Mouse (Mus musculus): ENCODE results near the gene Zdhhc5. TPM values are rescaled to one million over a fixed set of nuclear protein-coding genes. Genes with fewer than 3 reads are reported as not detected.

Zdhhc5 gene
- polyA plus RNA-seq (2016; fragmentation: Nextera tagmentation; extraction: Ambion mirVana) = 33.3 and 33.4 TPM in 2 replicates

- Histone ChIP-seq H3K27me3 (ENCODE audit: insufficient read depth, poor library complexity, severe bottlenecking) (no peaks in the 10 kb centered on the region), H3K9me3 (no peaks in the 10 kb centered on the region), H3K4me3 (peak within 1 kb of the TSS; percentile 90), H3K36me3 (peaks cover 11% of the 10 kb centered on the region), H3K4me1 (peaks cover 15% of the 10 kb centered on the region), H3K27ac (peak within 1 kb of the TSS; percentile 97)
- under 1% methylated on average over 105 of the region's 107 CpGs for WGBS
- DNase-seq (ENCODE audit: low spot score) = peak; percentile 99
Observed at GRCm38 (mm10) chr2:84714811-84715561, at the start of gene Zdhhc5. Gene Zdhhc5 (minus strand): TSS chr2:84715180.

GRCm38 (mm10) chr2:84762818-84763217, 47.8 kb upstream of the Zdhhc5 start:
- no peak overlapping the region for H3K4me3 ChIP-seq
- no peaks in the 10 kb centered on the region for H3K36me3 ChIP-seq
- no peak overlapping the region for H3K27ac ChIP-seq
- H3K27me3 ChIP-seq (ENCODE audit: insufficient read depth, poor library complexity, severe bottlenecking) = no peaks in the 10 kb centered on the region; the same call in 1 of the 2 replicates
- no peaks in the 10 kb centered on the region for H3K9me3 ChIP-seq
- H3K4me1 ChIP-seq = no peaks in the 10 kb centered on the region
- DNase-seq (ENCODE audit: low spot score) = no peak
- 64% methylated on average over 1 of the region's 1 CpGs for WGBS

- 49% methylated on average over 4 of the region's 4 CpGs for WGBS
- DNase-seq (ENCODE audit: low spot score) = no peak
- H3K9me3 ChIP-seq = no peaks in the 10 kb centered on the region
- no peaks in the 10 kb centered on the region for H3K4me1 ChIP-seq
- no peak overlapping the region for H3K27ac ChIP-seq
- no peaks in the 10 kb centered on the region for H3K36me3 ChIP-seq
- no peak overlapping the region for H3K4me3 ChIP-seq
- no peaks in the 10 kb centered on the region; the same call in 1 of the 2 replicates for H3K27me3 ChIP-seq (ENCODE audit: insufficient read depth, poor library complexity, severe bottlenecking)
Observed at GRCm38 (mm10) chr2:84762295-84762694, 47.3 kb upstream of the Zdhhc5 start.

GRCm38 (mm10) chr2:84761840-84762239, 46.9 kb upstream of the Zdhhc5 start:
- WGBS = 78% methylated on average over 1 of the region's 1 CpGs
- H3K36me3 ChIP-seq = no peaks in the 10 kb centered on the region
- no peaks in the 10 kb centered on the region for H3K9me3 ChIP-seq
- no peak overlapping the region for H3K4me3 ChIP-seq
- no peak overlapping the region for H3K27ac ChIP-seq
- DNase-seq (ENCODE audit: low spot score) = no peak
- H3K4me1 ChIP-seq = no peaks in the 10 kb centered on the region
- no peaks in the 10 kb centered on the region; the same call in 1 of the 2 replicates for H3K27me3 ChIP-seq (ENCODE audit: insufficient read depth, poor library complexity, severe bottlenecking)

- H3K36me3 ChIP-seq = no peaks in the 10 kb centered on the region
- no peak overlapping the region for H3K27ac ChIP-seq
- no peak overlapping the region for H3K4me3 ChIP-seq
- no peaks in the 10 kb centered on the region for H3K27me3 ChIP-seq (ENCODE audit: insufficient read depth, poor library complexity, severe bottlenecking)
- no peak for DNase-seq (ENCODE audit: low spot score)
- WGBS = 77% methylated on average over 3 of the region's 3 CpGs
- no peaks in the 10 kb centered on the region for H3K9me3 ChIP-seq
- no peaks in the 10 kb centered on the region for H3K4me1 ChIP-seq
Observed at GRCm38 (mm10) chr2:84761309-84761708, 46.3 kb upstream of the Zdhhc5 start.

GRCm38 (mm10) chr2:84760777-84761176, 45.8 kb upstream of the Zdhhc5 start:
- no peaks in the 10 kb centered on the region for H3K36me3 ChIP-seq
- DNase-seq (ENCODE audit: low spot score) = no peak
- H3K4me3 ChIP-seq = no peak overlapping the region
- H3K27ac ChIP-seq = no peak overlapping the region
- H3K4me1 ChIP-seq = no peaks in the 10 kb centered on the region
- no peaks in the 10 kb centered on the region for H3K27me3 ChIP-seq (ENCODE audit: insufficient read depth, poor library complexity, severe bottlenecking)
- no peaks in the 10 kb centered on the region for H3K9me3 ChIP-seq
- WGBS = 74% methylated on average over 8 of the region's 8 CpGs

GRCm38 (mm10) chr2:84758542-84759127, 43.7 kb upstream of the Zdhhc5 start:
- H3K27me3 ChIP-seq (ENCODE audit: insufficient read depth, poor library complexity, severe bottlenecking) = no peaks in the 10 kb centered on the region
- no peaks in the 10 kb centered on the region for H3K4me1 ChIP-seq
- no peaks in the 10 kb centered on the region for H3K9me3 ChIP-seq
- no peaks in the 10 kb centered on the region for H3K36me3 ChIP-seq
- no peak overlapping the region for H3K4me3 ChIP-seq
- H3K27ac ChIP-seq = no peak overlapping the region
- WGBS = 2% methylated on average over 2 of the region's 2 CpGs
- no peak for DNase-seq (ENCODE audit: low spot score)

GRCm38 (mm10) chr2:84757026-84757682, 42.2 kb upstream of the Zdhhc5 start:
- no peaks in the 10 kb centered on the region for H3K36me3 ChIP-seq
- no peak overlapping the region for H3K27ac ChIP-seq
- no peak overlapping the region for H3K4me3 ChIP-seq
- H3K4me1 ChIP-seq = no peaks in the 10 kb centered on the region
- 54% methylated on average over 7 of the region's 7 CpGs for WGBS
- no peaks in the 10 kb centered on the region for H3K9me3 ChIP-seq
- H3K27me3 ChIP-seq (ENCODE audit: insufficient read depth, poor library complexity, severe bottlenecking) = no peaks in the 10 kb centered on the region
- no peak for DNase-seq (ENCODE audit: low spot score)

- 64% methylated on average over 5 of the region's 5 CpGs for WGBS
- no peaks in the 10 kb centered on the region for H3K4me1 ChIP-seq
- H3K4me3 ChIP-seq = no peak overlapping the region
- no peak for DNase-seq (ENCODE audit: low spot score)
- no peak overlapping the region for H3K27ac ChIP-seq
- H3K36me3 ChIP-seq = no peaks in the 10 kb centered on the region
- no peaks in the 10 kb centered on the region for H3K27me3 ChIP-seq (ENCODE audit: insufficient read depth, poor library complexity, severe bottlenecking)
- H3K9me3 ChIP-seq = no peaks in the 10 kb centered on the region
Observed at GRCm38 (mm10) chr2:84756245-84756644, 41.3 kb upstream of the Zdhhc5 start.

- no peaks in the 10 kb centered on the region for H3K27me3 ChIP-seq (ENCODE audit: insufficient read depth, poor library complexity, severe bottlenecking)
Observed at GRCm38 (mm10) chr2:84750115-84750514, 35.1 kb upstream of the Zdhhc5 start.

GRCm38 (mm10) chr2:84744126-84744525, 29.1 kb upstream of the Zdhhc5 start:
- 1% methylated on average over 10 of the region's 10 CpGs for WGBS
- DNase-seq (ENCODE audit: low spot score) = no peak
- Histone ChIP-seq H3K27me3 (ENCODE audit: insufficient read depth, poor library complexity, severe bottlenecking) (no peaks in the 10 kb centered on the region), H3K9me3 (no peaks in the 10 kb centered on the region), H3K27ac (peak overlapping the region; percentile 100), H3K4me1 (peaks cover 49% of the 10 kb centered on the region), H3K4me3 (peak overlapping the region; percentile 92), H3K36me3 (peaks cover 25% of the 10 kb centered on the region)

More at GRCm38 (mm10) chr2:84750115-84750514, 35.1 kb upstream of the Zdhhc5 start:
- Histone ChIP-seq H3K36me3 (no peaks in the 10 kb centered on the region), H3K4me1 (0 out of 2 replicates have a peak, but pooled peaks cover 7% of the 10 kb centered on the region), H3K4me3 (no peak overlapping the region), H3K9me3 (no peaks in the 10 kb centered on the region), H3K27ac (no peak overlapping the region)
- WGBS = 73% methylated on average over 6 of the region's 6 CpGs
- DNase-seq (ENCODE audit: low spot score) = no peak

GRCm38 (mm10) chr2:84743561-84743960, 28.6 kb upstream of the Zdhhc5 start, which contains the start of gene Gm19426:
Gene Gm19426 (minus strand): TSS chr2:84743655.
- H3K36me3 ChIP-seq = peaks cover 25% of the 10 kb centered on the region
- no peaks in the 10 kb centered on the region for H3K27me3 ChIP-seq (ENCODE audit: insufficient read depth, poor library complexity, severe bottlenecking)
- peak within 1 kb of the TSS; percentile 100 for H3K27ac ChIP-seq
- H3K9me3 ChIP-seq = no peaks in the 10 kb centered on the region
- 2% methylated on average over 25 of the region's 25 CpGs for WGBS
- H3K4me1 ChIP-seq = peaks cover 55% of the 10 kb centered on the region
- DNase-seq (ENCODE audit: low spot score) = peak; percentile 98
- H3K4me3 ChIP-seq = peak within 1 kb of the TSS; percentile 92

All from heart, embryonic 10.5 days (tissue).